Mouse (Mus musculus): ENCODE measurements around the gene Slc22a6. TPM values are rescaled to one million over a fixed set of nuclear protein-coding genes. Genes with fewer than 3 reads are reported as not detected.

Gene Slc22a6
- total RNA-seq (2021), result 1 to 10 TPM; 4.8 to 5.7 TPM
- long read RNA-seq, experiment 1, partial matches to known transcripts, result 0 of 2 reads
- long read RNA-seq, experiment 1, other reads (novel, unspliced or antisense), result 0 of 2 reads
- long read RNA-seq, experiment 2, transcript Slc22a6-201 (10 exons, 3,983 nt), result major isoform, 9 of 9 reads
- long read RNA-seq, experiment 2, partial matches to known transcripts, result 0 of 9 reads
- long read RNA-seq, experiment 2, other reads (novel, unspliced or antisense), result 0 of 9 reads

DNA sequence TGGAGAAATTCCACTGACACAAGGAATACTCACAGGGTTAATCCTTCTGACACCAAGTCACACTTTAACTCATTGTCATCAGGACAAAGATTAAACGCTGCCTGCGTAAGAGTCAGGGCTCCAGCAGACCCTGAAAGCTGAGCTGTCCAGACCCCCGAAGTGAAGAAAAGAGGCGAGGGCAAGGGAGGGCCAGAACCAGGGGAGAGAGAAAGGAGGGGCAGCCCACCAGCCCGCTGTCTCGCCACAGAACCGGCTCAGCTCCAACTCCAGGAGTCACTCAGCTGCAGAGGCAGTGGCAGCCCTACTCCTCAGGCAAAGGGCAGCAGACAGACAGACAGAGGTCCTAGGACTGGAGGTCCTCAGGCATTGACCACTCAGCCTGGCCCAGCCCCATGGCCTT lies at the start of gene Slc22a6:
Gene Slc22a6 (plus strand): TSS at position 136 of the 400 bp plus-strand sequence.
- intact Hi-C loops (cut with DNase I), result no loop called here
- no peak for DNase-seq (ENCODE audit: low spot score in 2 of 2)

DNA sequence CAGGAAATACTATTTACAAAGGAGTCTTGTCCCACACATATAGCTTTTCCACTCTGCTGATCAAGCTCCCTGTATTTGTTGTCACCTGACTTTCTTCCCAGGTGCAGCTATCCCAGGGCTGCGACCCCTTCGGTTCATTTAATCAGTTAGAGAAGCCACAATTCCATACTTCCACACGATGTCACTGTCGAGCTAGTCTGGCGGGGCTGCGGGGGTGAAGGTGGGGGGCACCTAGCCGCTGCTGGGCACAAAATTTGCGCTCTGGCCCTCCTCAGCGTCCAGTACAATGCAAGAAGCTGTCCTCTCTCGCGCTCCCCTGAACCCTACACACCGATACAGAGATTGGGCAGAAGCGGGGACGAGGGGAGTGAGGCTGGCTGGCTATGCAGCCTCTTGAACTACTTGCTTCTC lies 48.4 kb upstream of the Slc22a6 start:
- DNase-seq (ENCODE audit: low spot score in 2 of 2), result peak in 1 of 2 experiments; percentile 55
- intact Hi-C loops (cut with DNase I), result no loop called here

DNA sequence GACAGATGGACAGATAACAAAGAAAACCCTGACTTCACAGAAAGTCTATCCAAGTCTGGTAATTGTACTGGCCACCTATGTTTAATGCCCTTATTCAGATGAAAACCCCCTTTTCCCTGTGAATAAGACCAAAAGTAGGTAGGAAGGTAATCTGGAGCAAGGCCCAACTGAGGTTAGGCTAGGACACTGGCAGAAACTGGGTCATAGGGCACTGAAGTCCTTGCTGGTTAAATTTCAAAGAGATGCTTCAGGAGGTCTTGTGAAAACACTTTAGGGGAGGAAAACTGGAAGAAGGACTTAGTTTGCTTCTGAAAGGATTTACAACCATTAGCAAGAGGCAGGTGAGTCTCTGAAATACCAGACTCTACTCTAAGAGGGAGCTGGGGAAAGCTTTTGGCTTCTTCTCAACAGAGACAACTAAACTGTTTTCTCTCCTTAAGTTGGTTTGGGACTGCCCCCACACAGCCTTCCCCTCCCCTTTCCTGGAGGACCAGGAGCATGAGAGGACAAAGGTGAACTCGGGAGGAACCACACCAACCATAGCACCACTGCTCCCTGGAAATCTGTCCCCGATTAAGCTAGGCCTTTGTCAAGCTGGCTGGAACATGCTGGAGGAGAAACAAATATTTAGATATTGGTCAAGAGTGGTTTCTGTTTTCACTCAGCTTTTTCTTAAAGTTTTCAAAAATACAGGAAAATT lies 47.3 kb upstream of the Slc22a6 start:
- intact Hi-C loops (cut with DNase I), result no loop called here

DNA sequence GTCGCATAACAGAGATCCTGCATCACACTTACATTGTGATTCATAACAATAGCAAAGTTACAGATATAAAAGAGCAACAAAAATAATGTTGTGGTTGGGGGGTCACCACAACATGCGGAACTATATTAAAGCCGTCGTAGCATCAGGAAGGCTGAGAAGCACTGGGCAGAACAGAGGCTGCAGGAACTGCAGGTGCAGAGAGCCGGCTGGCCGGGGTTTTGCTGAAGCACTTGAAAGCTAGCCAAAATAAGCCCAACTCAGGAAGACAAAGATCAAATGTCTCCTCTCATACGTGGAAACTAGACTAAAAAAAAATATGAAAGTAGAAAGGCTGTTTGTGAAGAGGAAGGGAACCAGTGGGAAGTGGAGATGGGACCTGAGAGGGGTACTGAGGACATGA lies 46.1 kb upstream of the Slc22a6 start:
- DNase-seq (ENCODE audit: low spot score in 2 of 2), result no peak
- intact Hi-C loops (cut with DNase I), result no loop called here

More for the DNA sequence above, 47.3 kb upstream of the Slc22a6 start:
- DNase-seq (ENCODE audit: low spot score in 2 of 2), result no peak

DNA sequence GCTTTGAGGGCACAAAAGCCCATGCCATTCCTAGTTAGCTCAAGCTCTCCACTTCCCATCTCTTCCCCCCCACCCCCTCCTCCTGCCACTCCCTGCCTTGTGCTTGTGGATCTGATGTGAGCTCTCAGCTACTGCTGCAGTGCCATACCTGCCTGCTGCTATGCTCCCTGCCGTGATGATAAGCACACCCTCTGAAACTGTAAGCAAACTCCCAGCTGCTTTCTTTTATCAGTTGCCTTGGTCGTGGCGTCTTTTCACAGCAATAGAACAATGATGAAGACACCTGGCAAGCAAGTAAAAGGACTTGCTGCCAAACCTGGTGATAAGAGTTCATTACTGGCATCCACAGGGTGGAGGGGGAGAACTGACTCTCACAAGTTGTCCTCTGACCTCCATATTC lies 45.4 kb upstream of the Slc22a6 start:
- DNase-seq (ENCODE audit: low spot score in 2 of 2), result no peak
- intact Hi-C loops (cut with DNase I), result no loop called here

DNA sequence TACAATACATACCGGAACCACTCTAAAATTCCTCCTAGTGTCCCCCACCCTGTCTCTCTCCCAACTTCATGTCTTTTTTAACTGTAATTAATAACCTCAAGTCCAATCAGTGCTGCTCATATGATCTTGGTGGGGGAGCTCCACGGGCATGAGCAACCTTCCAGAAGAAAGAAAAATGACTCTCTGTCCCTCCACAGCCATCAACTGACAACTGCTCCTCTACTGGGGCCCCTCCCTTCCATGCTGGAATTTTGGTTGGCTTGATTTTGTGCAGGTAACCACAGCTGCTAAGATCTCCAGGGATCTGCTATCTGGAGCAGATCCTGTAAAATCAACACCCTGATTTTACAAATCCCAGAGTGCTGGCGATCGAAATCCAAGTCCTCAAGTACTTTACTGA lies 40.4 kb upstream of the Slc22a6 start:
- no peak for DNase-seq (ENCODE audit: low spot score in 2 of 2)
- intact Hi-C loops (cut with DNase I), result no loop called here

GRCm38 (mm10) chr19:8578293-8578969 lies 39.4 kb upstream of the Slc22a6 start:
- peak; percentile 87 to 94 for DNase-seq (ENCODE audit: low spot score in 2 of 2)

GRCm38 (mm10) chr19:8578970-8579342 lies 38.9 kb upstream of the Slc22a6 start:
- intact Hi-C loops (cut with DNase I), result loop anchor here (1.0 kb wide), 2 partner anchors 83 to 104 kb away; no protein-coding TSS in a partner anchor
- DNase-seq (ENCODE audit: low spot score in 2 of 2), result peak; percentile 26 to 49

More at GRCm38 (mm10) chr19:8578293-8578969, 39.4 kb upstream of the Slc22a6 start:
- intact Hi-C loops (cut with DNase I), result loop anchor here (1.0 kb wide), 2 partner anchors 84 to 105 kb away; no protein-coding TSS in a partner anchor

GRCm38 (mm10) chr19:8585298-8585697 lies 32.5 kb upstream of the Slc22a6 start:
- DNase-seq (ENCODE audit: low spot score in 2 of 2), result no peak
- intact Hi-C loops (cut with DNase I), result no loop called here

- intact Hi-C loops (cut with DNase I), result loop anchor here (2.0 kb wide), 1 partner anchor 77 kb away; the partner anchor contains the start of gene Chrm1
- peak; percentile 25 to 53 for DNase-seq (ENCODE audit: low spot score in 2 of 2)
These were observed 31.9 kb upstream of the Slc22a6 start for GRCm38 (mm10) chr19:8585899-8586298.

DNA sequence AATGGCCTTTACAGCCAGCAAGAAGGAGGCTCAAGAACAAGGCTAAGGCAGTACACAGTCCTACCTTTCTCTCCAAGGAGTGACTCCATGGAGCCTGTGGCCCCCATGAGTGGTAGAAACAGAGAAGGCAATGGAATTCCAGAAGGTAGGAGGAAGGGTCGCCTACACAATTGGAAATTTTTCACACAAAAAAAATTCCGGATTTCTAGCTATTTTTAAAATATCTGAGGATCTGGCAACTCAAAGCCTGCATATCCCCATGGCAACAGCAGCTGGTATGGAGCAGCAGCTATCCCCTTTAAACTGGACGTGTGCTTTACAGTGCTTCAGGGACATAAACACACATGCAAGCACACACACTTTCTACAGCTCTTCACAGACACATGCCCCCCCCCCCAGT lies 31.5 kb upstream of the Slc22a6 start:
- intact Hi-C loops (cut with DNase I), result loop anchor here (2.0 kb wide), 1 partner anchor 76 kb away; the partner anchor contains the start of gene Chrm1

DNA sequence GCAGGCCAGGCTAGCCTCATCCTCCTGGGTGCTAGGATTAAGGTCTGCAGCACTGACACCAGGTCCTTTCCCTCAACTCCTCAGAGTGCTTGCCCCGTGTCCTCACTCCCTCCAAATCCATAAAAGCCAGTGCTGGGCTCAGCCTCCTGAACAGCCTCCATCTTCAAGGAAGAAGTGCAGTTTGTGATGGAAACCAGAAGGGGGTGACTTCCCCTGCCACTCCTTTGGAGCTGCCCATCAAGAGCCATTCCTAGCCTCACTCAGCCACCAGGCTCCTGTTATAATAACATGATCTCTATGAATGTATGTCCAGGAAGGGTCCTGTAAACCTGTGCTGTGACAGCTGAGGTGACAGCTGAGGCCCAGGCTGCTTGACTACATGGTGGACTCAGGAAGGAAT lies 30.5 kb upstream of the Slc22a6 start:
- intact Hi-C loops (cut with DNase I), result loop anchor here (2.0 kb wide), 1 partner anchor 75 kb away; the partner anchor contains the start of gene Chrm1
- no peak for DNase-seq (ENCODE audit: low spot score in 2 of 2)

More for the DNA sequence above, 31.5 kb upstream of the Slc22a6 start:
- DNase-seq (ENCODE audit: low spot score in 2 of 2), result peak; percentile 35 to 80

DNA sequence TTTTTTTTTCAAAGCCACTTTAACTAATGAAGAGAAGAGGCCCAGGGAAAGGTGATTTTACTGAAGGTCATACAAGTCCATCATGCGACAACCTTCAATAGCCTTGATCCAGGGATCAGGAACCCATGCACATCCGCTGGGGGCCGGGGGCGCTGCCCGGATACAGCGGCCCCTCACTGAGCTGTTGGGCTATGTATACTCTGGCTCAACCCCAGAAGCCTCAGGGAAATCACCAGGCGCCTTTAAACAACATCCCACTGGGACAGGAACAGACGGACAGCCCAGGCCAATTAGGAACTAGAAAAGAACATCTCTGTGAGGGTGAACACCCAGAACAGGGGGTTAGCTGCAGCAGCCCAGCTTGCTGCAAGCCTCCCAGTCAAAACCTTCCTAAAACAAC lies 26.9 kb upstream of the Slc22a6 start, which contains the start of gene Slc22a8:
Gene Slc22a8 (plus strand): TSS at position 301 of the 400 bp plus-strand sequence.
- no peak for DNase-seq (ENCODE audit: low spot score in 2 of 2)
- intact Hi-C loops (cut with DNase I), result no loop called here

DNA sequence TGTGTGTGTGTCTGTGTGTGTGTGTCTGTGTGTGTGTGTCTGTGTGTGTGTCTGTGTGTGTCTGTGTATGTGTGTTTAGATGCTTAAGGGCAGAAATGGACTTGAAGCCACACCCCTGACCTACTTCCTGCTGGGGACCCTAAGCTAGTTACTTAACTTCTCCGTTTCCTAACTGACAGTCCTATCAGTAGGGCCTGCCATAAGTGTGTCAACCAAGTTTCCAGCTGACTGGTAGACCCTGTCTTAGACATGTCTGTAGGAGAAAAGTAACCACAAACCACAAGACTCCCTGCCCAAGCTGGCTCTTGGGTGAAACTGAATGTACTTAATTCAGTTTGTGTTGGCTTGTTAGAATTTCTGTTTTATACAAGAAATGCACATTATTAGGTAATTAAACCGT lies 25.7 kb upstream of the Slc22a6 start:
- no peak for DNase-seq (ENCODE audit: low spot score in 2 of 2)
- intact Hi-C loops (cut with DNase I), result no loop called here

- DNase-seq (ENCODE audit: low spot score in 2 of 2), result no peak
- intact Hi-C loops (cut with DNase I), result no loop called here
These were observed 24.9 kb upstream of the Slc22a6 start for GRCm38 (mm10) chr19:8592873-8593408.

DNA sequence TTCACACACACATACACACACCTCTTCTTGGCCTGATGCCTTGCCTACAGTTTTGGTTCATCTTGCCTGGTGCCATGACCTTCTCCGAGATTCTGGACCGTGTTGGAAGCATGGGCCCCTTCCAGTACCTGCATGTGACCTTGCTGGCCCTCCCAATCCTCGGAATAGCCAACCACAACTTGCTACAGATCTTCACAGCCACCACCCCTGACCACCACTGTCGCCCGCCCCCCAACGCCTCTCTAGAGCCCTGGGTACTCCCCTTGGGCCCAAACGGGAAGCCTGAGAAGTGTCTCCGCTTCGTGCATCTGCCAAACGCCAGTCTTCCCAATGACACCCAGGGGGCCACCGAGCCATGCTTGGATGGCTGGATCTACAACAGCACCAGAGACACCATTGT lies 24.0 kb upstream of the Slc22a6 start:
- no peak for DNase-seq (ENCODE audit: low spot score in 2 of 2)
- intact Hi-C loops (cut with DNase I), result no loop called here

DNA sequence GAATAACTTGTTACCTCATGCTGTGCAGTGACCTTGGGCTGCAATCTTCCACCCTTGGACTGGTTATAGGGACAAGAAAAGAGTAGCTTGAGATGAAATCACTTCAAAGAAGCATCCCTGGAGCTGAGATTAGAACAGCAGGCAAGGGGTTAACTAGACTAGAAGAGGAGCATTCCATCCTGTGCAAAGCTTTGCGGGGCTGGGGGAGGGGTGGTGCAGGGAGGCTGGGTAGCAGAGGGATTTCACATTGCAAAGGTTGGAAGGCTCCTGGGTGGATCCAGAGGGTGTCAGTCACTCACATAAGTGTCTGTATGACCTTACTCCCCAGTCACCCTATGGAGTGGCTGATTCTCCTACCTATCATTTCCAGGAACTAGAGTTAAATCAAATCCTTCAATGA lies 23.3 kb upstream of the Slc22a6 start:
- DNase-seq (ENCODE audit: low spot score in 2 of 2), result no peak
- intact Hi-C loops (cut with DNase I), result no loop called here

GRCm38 (mm10) chr19:8597269-8597668 lies 20.6 kb upstream of the Slc22a6 start:
- intact Hi-C loops (cut with DNase I), result no loop called here
- no peak for DNase-seq (ENCODE audit: low spot score in 2 of 2)

DNA sequence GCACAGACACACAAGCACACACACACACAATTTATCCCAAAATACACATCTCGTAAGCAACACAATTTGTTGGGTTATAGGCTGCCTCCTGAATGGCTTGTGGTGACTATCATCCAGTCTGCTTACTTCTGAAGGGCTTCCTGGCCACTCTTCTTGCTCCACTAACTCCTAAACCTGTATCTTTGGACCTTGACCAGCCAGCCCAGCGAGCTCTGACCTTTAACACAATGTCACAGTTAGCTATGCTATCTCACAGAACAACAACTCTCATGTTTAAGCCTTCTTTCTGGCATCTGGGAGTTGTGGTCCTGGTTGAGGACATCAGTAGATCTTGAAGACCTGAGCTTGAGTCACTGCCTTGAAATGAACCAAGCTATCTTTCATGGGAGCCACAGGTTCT lies 18.6 kb upstream of the Slc22a6 start:
- DNase-seq (ENCODE audit: low spot score in 2 of 2), result no peak
- intact Hi-C loops (cut with DNase I), result no loop called here

DNA sequence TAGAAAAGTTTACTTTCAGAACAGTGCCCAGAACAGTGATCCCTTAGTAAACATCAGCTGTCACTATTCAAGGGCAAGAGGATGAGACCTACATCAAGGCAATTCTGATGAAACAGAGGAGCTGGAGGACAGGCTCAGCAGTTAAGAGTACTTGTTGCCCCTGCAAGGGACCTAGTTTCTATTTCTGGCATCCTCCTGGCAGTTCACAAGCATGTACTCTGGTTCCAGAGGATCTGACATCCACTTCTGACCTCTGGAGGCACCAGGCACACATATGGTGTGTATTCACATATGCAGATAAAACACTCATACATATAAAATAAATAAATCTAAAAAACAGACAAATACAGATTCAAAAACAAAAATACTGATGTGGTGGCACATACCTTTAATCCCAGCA lies 15.9 kb upstream of the Slc22a6 start:
- no peak for DNase-seq (ENCODE audit: low spot score in 2 of 2)
- intact Hi-C loops (cut with DNase I), result no loop called here
